Mouse (Mus musculus) testis, adult 2 months (tissue): Measurements from ENCODE around the gene Csmd2.

Experiments
- CTCF ChIP-seq: fragments of 200-500 bp; IDR thresholded peaks from 2 replicates; pipeline ENCODE4 v1.5.1; 2012; ENCODE audit warnings: low read depth, mild to moderate bottlenecking, inconsistent platforms, low read length, moderate library complexity; ENCODE audit not compliant: control insufficient read depth, insufficient read depth, insufficient replicate concordance
- POLR2A ChIP-seq: fragments of 200-500 bp; IDR thresholded peaks from 2 replicates; pipeline ENCODE4 v1.6.1; 2012; ENCODE audit warnings: low read depth, mild to moderate bottlenecking, inconsistent platforms, low read length, moderate library complexity; ENCODE audit not compliant: control insufficient read depth

DNA sequence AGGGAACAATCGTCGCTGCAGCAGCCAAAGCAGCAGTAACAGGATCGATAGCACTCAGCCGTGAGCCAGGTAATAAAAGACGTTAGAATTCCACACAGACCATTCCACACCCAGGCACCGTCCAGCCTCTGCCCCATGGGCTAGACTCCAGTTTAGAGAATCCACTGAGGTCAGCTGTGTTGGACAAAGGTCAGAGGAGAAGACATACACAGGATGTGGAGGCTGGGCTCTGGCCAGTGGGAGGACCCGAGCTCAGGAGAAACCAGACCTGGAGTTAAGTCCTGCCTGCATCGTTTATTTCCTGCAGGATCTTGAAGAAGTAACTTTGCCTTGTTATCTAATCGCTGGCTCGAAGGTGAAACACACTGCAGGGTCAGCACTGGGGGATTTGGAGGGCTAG, 519.2 kb downstream of the Csmd2 start:
- TF ChIP-seq CTCF (no peak), POLR2A (no peak)
